Mouse (Mus musculus): ENCODE results near the gene Pparg. TPM values are rescaled to one million over a fixed set of nuclear protein-coding genes. Genes with fewer than 3 reads are reported as not detected.

Gene Pparg
- total RNA-seq, 2 experiments from 2014 or later = 0.98 TPM; not detected in 1

Other genes with a start within 250 kb of the Pparg start
- not detected in 2 replicates for gene Syn2, start 226.0 kb upstream of the Pparg start, total RNA-seq (2014; fragmentation: Nextera tagmentation)
- gene Syn2, start 226.0 kb upstream of the Pparg start, total RNA-seq (2017) = not detected in 2 replicates
- gene Gm17482, start 133.6 kb upstream of the Pparg start, total RNA-seq (2014; fragmentation: Nextera tagmentation) = not detected in 2 replicates
- gene Gm17482, start 133.6 kb upstream of the Pparg start, total RNA-seq (2017) = not detected in 2 replicates
- gene Timp4, start 108.7 kb upstream of the Pparg start, total RNA-seq (2014; fragmentation: Nextera tagmentation) = not detected in 2 replicates
- gene Timp4, start 108.7 kb upstream of the Pparg start, total RNA-seq (2017) = not detected in 2 replicates
- 9.4 and 16.0 TPM in 2 replicates for gene Tsen2, start 183.7 kb downstream of the Pparg start, total RNA-seq (2014; fragmentation: Nextera tagmentation)
- gene Tsen2, start 183.7 kb downstream of the Pparg start, total RNA-seq (2017) = 23.1 and 24.3 TPM in 2 replicates
- gene Mkrn2os, start 231.6 kb downstream of the Pparg start, total RNA-seq (2014; fragmentation: Nextera tagmentation) = not detected in 2 replicates
- gene Mkrn2os, start 231.6 kb downstream of the Pparg start, total RNA-seq (2017) = not detected in 2 replicates
- 17.5 and 20.1 TPM in 2 replicates for gene Mkrn2, start 241.0 kb downstream of the Pparg start, total RNA-seq (2014; fragmentation: Nextera tagmentation)
- 18.8 and 32.8 TPM in 2 replicates for gene Mkrn2, start 241.0 kb downstream of the Pparg start, total RNA-seq (2017)

Data from granulocyte monocyte progenitor cell, adult 5-6 weeks (primary cell).